Mouse (Mus musculus) MEL (cell line): Measurements from ENCODE around the gene Cacna2d4. TPM values are rescaled to one million over a fixed set of nuclear protein-coding genes. Genes with fewer than 3 reads are reported as not detected.

Source experiments
- DNase-seq: peaks from one replicate; pipeline ENCODE4 v3.0.0; 2011; ENCODE audit warnings: low read depth, low spot score
- H3K27ac ChIP-seq: 2 replicates; pipeline ENCODE4 v1.5.1; 2012; ENCODE audit warnings: low read depth, mild to moderate bottlenecking, control low read depth, low read length, moderate library complexity; ENCODE audit not compliant: control insufficient read depth
- H3K27me3 ChIP-seq, 2 experiments: fragments of 150-350 bp in 1 of 2; sonication (generic) in 1 of 2; 2 replicates each; pipeline ENCODE4 v1.6.1; 2012; ENCODE audit warnings: low read length in 2 of 2, mild to moderate bottlenecking in 2 of 2, improper control_type of control experiment in 1 of 2, moderate library complexity in 1 of 2; ENCODE audit not compliant: insufficient read depth in 2 of 2, control insufficient read depth in 1 of 2
- H3K36me3 ChIP-seq, 2 experiments: 2 replicates each; pipeline ENCODE4 v1.6.1; 2012 to 2014; ENCODE audit warnings: low read length in 2 of 2, improper control_type of control experiment in 1 of 2, inconsistent platforms in 1 of 2, mild to moderate bottlenecking in 1 of 2; ENCODE audit not compliant: insufficient read depth in 2 of 2, control insufficient read depth in 1 of 2
- H3K4me1 ChIP-seq, 2 experiments: fragments of 150-350 bp in 1 of 2; sonication (generic) in 1 of 2; 2 replicates each; pipeline ENCODE4 v1.6.1; 2012; ENCODE audit warnings: low read length in 2 of 2, improper control_type of control experiment in 1 of 2, mild to moderate bottlenecking in 1 of 2; ENCODE audit not compliant: insufficient read depth in 2 of 2, control insufficient read depth in 1 of 2
- H3K4me3 ChIP-seq, 2 experiments: fragments of 150-350 bp in 1 of 2; sonication (generic) in 1 of 2; 2 replicates each; pipeline ENCODE4 v1.5.1; 2012; ENCODE audit warnings: low read depth in 2 of 2, low read length in 2 of 2, mild to moderate bottlenecking in 2 of 2, moderate library complexity in 2 of 2, control low read depth in 1 of 2, improper control_type of control experiment in 1 of 2; ENCODE audit not compliant: control insufficient read depth in 1 of 2, insufficient read depth in 1 of 2
- H3K79me2 ChIP-seq: 2 replicates; pipeline ENCODE4 v1.6.1; 2012; ENCODE audit warnings: mild to moderate bottlenecking, low read length, moderate library complexity; ENCODE audit not compliant: control insufficient read depth, poor library complexity, insufficient read depth
- H3K9ac ChIP-seq: 2 replicates; pipeline ENCODE4 v1.6.1; 2012; ENCODE audit warnings: low read depth, mild to moderate bottlenecking, control low read depth, low read length, moderate library complexity; ENCODE audit not compliant: control insufficient read depth, poor library complexity, severe bottlenecking
- H3K9me3 ChIP-seq: fragments of 150-350 bp; sonication (generic); replicated peaks from 2 replicates; pipeline ENCODE4 v1.6.1; 2012; ENCODE audit warnings: mild to moderate bottlenecking, low read length, improper control_type of control experiment, moderate library complexity; ENCODE audit not compliant: insufficient read depth
- BHLHE40 ChIP-seq: IDR thresholded peaks from 2 replicates; pipeline ENCODE4 v1.6.1; 2012; ENCODE audit warnings: low read depth, mild to moderate bottlenecking, inconsistent platforms, low read length, improper control_type of control experiment, borderline replicate concordance
- CHD1 ChIP-seq: IDR thresholded peaks from 2 replicates; pipeline ENCODE4 v1.6.1; 2012; ENCODE audit warnings: low read depth, mild to moderate bottlenecking, inconsistent platforms, low read length, improper control_type of control experiment
- E2F4 ChIP-seq: IDR thresholded peaks from 2 replicates; pipeline ENCODE4 v1.6.1; 2011; ENCODE audit warnings: low read depth, low read length, improper control_type of control experiment, borderline replicate concordance
- ELF1 ChIP-seq: IDR thresholded peaks from 2 replicates; pipeline ENCODE4 v1.6.1; 2014; ENCODE audit warnings: low read depth, mild to moderate bottlenecking, inconsistent platforms, low read length, improper control_type of control experiment, moderate library complexity
- ETS1 ChIP-seq: IDR thresholded peaks from 2 replicates; pipeline ENCODE4 v1.6.1; 2012; ENCODE audit warnings: low read depth, mild to moderate bottlenecking, inconsistent platforms, low read length, improper control_type of control experiment, moderate library complexity
- GATA1 ChIP-seq: IDR thresholded peaks from 2 replicates; pipeline ENCODE4 v1.6.1; 2011; ENCODE audit warnings: low read depth, low read length, improper control_type of control experiment
- HCFC1 ChIP-seq: IDR thresholded peaks from 2 replicates; pipeline ENCODE4 v1.6.1; 2012; ENCODE audit warnings: low read depth, mild to moderate bottlenecking, inconsistent platforms, low read length, improper control_type of control experiment, moderate library complexity
- KAT2A ChIP-seq: conservative IDR thresholded peaks from 2 replicates; pipeline ENCODE4 v1.6.1; 2012; ENCODE audit warnings: low read depth, low read length, improper control_type of control experiment, inconsistent platforms
- MAFK ChIP-seq: IDR thresholded peaks from 2 replicates; pipeline ENCODE4 v1.6.1; 2011; ENCODE audit warnings: low read depth, mild to moderate bottlenecking, low read length, improper control_type of control experiment, borderline replicate concordance
- MAX ChIP-seq: IDR thresholded peaks from 2 replicates; pipeline ENCODE4 v1.6.1; 2011; ENCODE audit warnings: low read length, improper control_type of control experiment
- MXI1 ChIP-seq: IDR thresholded peaks from 2 replicates; pipeline ENCODE4 v1.6.1; 2011; ENCODE audit warnings: mild to moderate bottlenecking, low read depth, low read length, improper control_type of control experiment
- POLR2A ChIP-seq, 2 experiments: IDR thresholded peaks; 2 replicates each; pipeline ENCODE4 v1.6.1; 2011 to 2012; ENCODE audit warnings: low read length in 2 of 2, mild to moderate bottlenecking in 2 of 2, control low read depth in 1 of 2, improper control_type of control experiment in 1 of 2, low read depth in 1 of 2, moderate library complexity in 1 of 2; ENCODE audit not compliant: control insufficient read depth in 1 of 2, insufficient read depth in 1 of 2, poor library complexity in 1 of 2
- POLR2AphosphoS2 ChIP-seq: IDR thresholded peaks from 2 replicates; pipeline ENCODE4 v1.6.1; 2011; ENCODE audit warnings: low read length, improper control_type of control experiment
- POLR2AphosphoS5 ChIP-seq: IDR thresholded peaks from 2 replicates; pipeline ENCODE4 v1.6.1; 2012; ENCODE audit warnings: low read depth, borderline replicate concordance, mild to moderate bottlenecking, inconsistent platforms, low read length, moderate library complexity, mixed read lengths
- RAD21 ChIP-seq: IDR thresholded peaks from 2 replicates; pipeline ENCODE4 v1.6.1; 2011; ENCODE audit warnings: mild to moderate bottlenecking, low read depth, low read length, improper control_type of control experiment
- RCOR1 ChIP-seq: IDR thresholded peaks from 2 replicates; pipeline ENCODE4 v1.6.1; 2012; ENCODE audit warnings: low read depth, mild to moderate bottlenecking, inconsistent platforms, low read length, improper control_type of control experiment
- SIN3A ChIP-seq: IDR thresholded peaks from 2 replicates; pipeline ENCODE4 v1.6.1; 2012; ENCODE audit warnings: low read length, improper control_type of control experiment, inconsistent platforms
- SMC3 ChIP-seq: IDR thresholded peaks from 2 replicates; pipeline ENCODE4 v1.6.1; 2011; ENCODE audit warnings: low read depth, low read length, improper control_type of control experiment
- TCF12 ChIP-seq: IDR thresholded peaks from 2 replicates; pipeline ENCODE4 v1.6.1; 2014; ENCODE audit warnings: low read depth, mild to moderate bottlenecking, inconsistent platforms, low read length, improper control_type of control experiment, moderate library complexity
- UBTF ChIP-seq: IDR thresholded peaks from 2 replicates; pipeline ENCODE4 v1.6.1; 2012; ENCODE audit warnings: low read depth, mild to moderate bottlenecking, inconsistent platforms, low read length, improper control_type of control experiment, moderate library complexity, borderline replicate concordance; ENCODE audit not compliant: insufficient read depth
- USF1 ChIP-seq: IDR thresholded peaks from 2 replicates; pipeline ENCODE4 v1.6.1; 2014; ENCODE audit warnings: low read depth, mild to moderate bottlenecking, inconsistent platforms, low read length, improper control_type of control experiment, moderate library complexity
- polyA plus RNA-seq, 2 experiments: library from polyadenylated mRNA; stranded (reverse) in 1 of 2; unstranded in 1 of 2; fragments of >175 nt in 1 of 2; fragments of >200 nt in 1 of 2; gene quantifications; 2 replicates each; pipeline versions ENCODE4 v1.2.1 to v1.2.4; 2012; ENCODE audit warnings: low replicate concordance in 2 of 2, low read depth in 1 of 2; ENCODE audit not compliant: insufficient read length in 2 of 2, insufficient read depth in 1 of 2, missing spikeins in 1 of 2
- total RNA-seq: library from RNA; depleted of rRNA; stranded (reverse); fragments of 300-350 nt; gene quantifications from 2 replicates; pipeline ENCODE4 v1.2.3, GENCODE M21; 2012

Gene Cacna2d4
- total and polyA plus RNA-seq, 3 experiments, result 0.69 to 1.1 TPM; not detected in 1

GRCm38 (mm10) chr6:119227001-119227400 lies 9.3 kb upstream of the Cacna2d4 start:
- Histone ChIP-seq H3K4me3 (no peak overlapping the region), H3K79me2 (no peaks in the 10 kb centered on the region), H3K36me3 (no peaks in the 10 kb centered on the region), H3K27me3 (peaks cover 0 to 2% of the 10 kb centered on the region in 2 experiments; a peak in 1 of 4 replicates), H3K27ac (no peak overlapping the region), H3K4me1 (no peaks in the 10 kb centered on the region), H3K9me3 (no peaks in the 10 kb centered on the region), H3K9ac (no peak overlapping the region)
- TF ChIP-seq CHD1 (no peak), TCF12 (no peak), USF1 (no peak), E2F4 (no peak)
- no peak for DNase-seq

GRCm38 (mm10) chr6:119228861-119229603 lies 7.3 kb upstream of the Cacna2d4 start:
- Histone ChIP-seq H3K79me2 (no peaks in the 10 kb centered on the region), H3K9ac (no peak overlapping the region), H3K9me3 (no peaks in the 10 kb centered on the region), H3K36me3 (no peaks in the 10 kb centered on the region), H3K4me1 (no peaks in the 10 kb centered on the region), H3K27ac (no peak overlapping the region), H3K4me3 (no peak overlapping the region), H3K27me3 (peaks cover 0 to 2% of the 10 kb centered on the region in 2 experiments; a peak in 1 of 4 replicates)
- no peak for TF ChIP-seq MAX
- no peak for TF ChIP-seq POLR2AphosphoS5
- no peak for TF ChIP-seq UBTF
- TF ChIP-seq HCFC1, result no peak
- TF ChIP-seq ELF1, result no peak
- TF ChIP-seq POLR2AphosphoS2, result no peak
- no peak for TF ChIP-seq RAD21
- no peak for TF ChIP-seq KAT2A
- no peak for TF ChIP-seq ETS1
- TF ChIP-seq MXI1, result no peak
- no peak for TF ChIP-seq SMC3
- TF ChIP-seq SIN3A, result no peak
- no peak for TF ChIP-seq CHD1
- TF ChIP-seq RCOR1, result no peak
- TF ChIP-seq MAFK, result no peak
- TF ChIP-seq BHLHE40, result no peak
- no peak for TF ChIP-seq POLR2A (IDR thresholded peaks at IDR 0.05; ENCODE audit: control insufficient read depth in 1 of 2, insufficient read depth in 1 of 2, low read depth in 1 of 2, low read length in 2 of 2, poor library complexity in 1 of 2)
- TF ChIP-seq GATA1, result no peak
- no peak for TF ChIP-seq E2F4
- no peak for TF ChIP-seq TCF12
- no peak for DNase-seq
